Mouse (Mus musculus) liver, postnatal 0 days (tissue): Measurements from ENCODE around the gene Pcnx. TPM values are rescaled to one million over a fixed set of nuclear protein-coding genes. Genes with fewer than 3 reads are reported as not detected.
A peak's percentile ranks its signal among the peaks of the same experiment; 100 is the strongest.

Source experiments
- ATAC-seq: fragments of 200-750 bp; cut with Nextera tagmentation; 2 replicates; pipeline ENCODE4 v1.8.0; 2017; ENCODE audit warnings: mild to moderate bottlenecking, moderate library complexity
- DNase-seq: peaks from one replicate; pipeline ENCODE4 v3.0.0-alpha.2; 2016
- H3K27ac ChIP-seq: fragments of 300-500 bp; sonication (generic); 2 replicates; pipeline ENCODE4 v1.5.1; 2014; ENCODE audit warnings: antibody characterized with exemption, moderate library complexity, mild to moderate bottlenecking, low read depth
- H3K27me3 ChIP-seq: fragments of 300-500 bp; sonication (generic); 2 replicates; pipeline ENCODE4 v1.6.1; 2014; ENCODE audit warnings: low read length, control low read depth, mixed read lengths; ENCODE audit not compliant: insufficient read depth
- H3K36me3 ChIP-seq: fragments of 300-500 bp; sonication (generic); replicated peaks from 2 replicates; pipeline ENCODE4 v1.6.1; 2014; ENCODE audit warnings: mild to moderate bottlenecking, control low read depth, low read length, moderate library complexity, mixed read lengths; ENCODE audit not compliant: insufficient read depth
- H3K4me1 ChIP-seq: fragments of 300-500 bp; sonication (generic); 2 replicates; pipeline ENCODE4 v1.6.1; 2014; ENCODE audit warnings: antibody characterized with exemption, mild to moderate bottlenecking, control low read depth; ENCODE audit not compliant: insufficient read depth
- H3K4me2 ChIP-seq: fragments of 300-500 bp; sonication (generic); 2 replicates; pipeline ENCODE4 v1.6.1; 2014; ENCODE audit warnings: low read depth, mild to moderate bottlenecking, low read length, moderate library complexity, mixed read lengths
- H3K4me3 ChIP-seq: fragments of 300-500 bp; sonication (generic); 2 replicates; pipeline ENCODE4 v1.5.1; 2014; ENCODE audit warnings: low read depth, low read length
- H3K9ac ChIP-seq: fragments of 300-500 bp; sonication (generic); replicated peaks from 2 replicates; pipeline ENCODE4 v1.6.1; 2014; ENCODE audit warnings: mild to moderate bottlenecking, moderate library complexity
- H3K9me3 ChIP-seq: fragments of 300-500 bp; sonication (generic); 2 replicates; pipeline ENCODE4 v1.6.1; 2016; ENCODE audit warnings: mild to moderate bottlenecking, control low read depth, low read length, mixed read lengths
- CTCF ChIP-seq: sonication (generic); IDR thresholded peaks from 2 replicates; pipeline ENCODE4 v1.5.1; 2016; ENCODE audit warnings: antibody characterized with exemption, low read depth
- EP300 ChIP-seq: IDR thresholded peaks from 2 replicates; pipeline ENCODE4 v1.6.1; 2016; ENCODE audit warnings: antibody characterized with exemption, low read depth, mild to moderate bottlenecking
- whole genome bisulfite sequencing: fragments of 180-500 bp; shearing (Covaris S2); extraction: QIAGEN DNeasy Blood & Tissue Kit; methylation state at CpG from one replicate; pipeline ENCODE4 v1.1.7; 2014; ENCODE audit not compliant: insufficient replicate concordance; 5-methylcytosine and 5-hydroxymethylcytosine counted together
- polyA plus RNA-seq: library from polyadenylated mRNA; unstranded; fragments of >200 nt; fragmentation: Nextera tagmentation; extraction: Ambion mirVana; gene quantifications from 2 replicates; pipeline ENCODE4 v1.2.1, GENCODE M21; 2015

The Pcnx gene
- polyA plus RNA-seq, 1 experiment from 2014 or later: 2.4 TPM

DNA sequence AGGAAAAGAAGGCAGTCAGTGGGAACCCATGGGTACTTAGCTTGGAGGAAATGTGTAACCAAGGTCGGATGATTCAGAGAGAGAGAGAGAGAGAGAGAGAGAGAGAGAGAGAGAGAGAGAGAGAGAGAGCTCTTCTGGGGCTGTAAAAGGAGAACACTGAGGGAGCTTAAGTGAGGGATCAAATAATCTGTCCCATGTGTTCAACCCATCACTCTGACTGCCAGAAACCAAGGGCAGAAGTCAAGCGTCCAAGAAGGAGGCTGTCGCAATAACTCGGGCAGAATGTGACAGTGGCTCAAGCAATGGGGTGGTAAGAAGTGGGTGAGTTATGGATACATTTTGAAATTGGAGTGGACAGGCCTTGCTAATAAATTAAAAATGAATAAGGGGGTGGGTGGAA, 37.6 kb upstream of the Pcnx start:
- Histone ChIP-seq H3K4me2 (no peak overlapping the region), H3K9ac (no peak overlapping the region), H3K27me3 (no peaks in the 10 kb centered on the region), H3K4me3 (no peak overlapping the region), H3K36me3 (no peaks in the 10 kb centered on the region), H3K9me3 (no peaks in the 10 kb centered on the region), H3K27ac (no peak overlapping the region), H3K4me1 (no peaks in the 10 kb centered on the region)
- DNase-seq (no peak), ATAC-seq (no peak)
- no peak for TF ChIP-seq EP300
- no peak for TF ChIP-seq CTCF
- 62% methylated on average over 4 of the region's 4 CpGs for WGBS

DNA sequence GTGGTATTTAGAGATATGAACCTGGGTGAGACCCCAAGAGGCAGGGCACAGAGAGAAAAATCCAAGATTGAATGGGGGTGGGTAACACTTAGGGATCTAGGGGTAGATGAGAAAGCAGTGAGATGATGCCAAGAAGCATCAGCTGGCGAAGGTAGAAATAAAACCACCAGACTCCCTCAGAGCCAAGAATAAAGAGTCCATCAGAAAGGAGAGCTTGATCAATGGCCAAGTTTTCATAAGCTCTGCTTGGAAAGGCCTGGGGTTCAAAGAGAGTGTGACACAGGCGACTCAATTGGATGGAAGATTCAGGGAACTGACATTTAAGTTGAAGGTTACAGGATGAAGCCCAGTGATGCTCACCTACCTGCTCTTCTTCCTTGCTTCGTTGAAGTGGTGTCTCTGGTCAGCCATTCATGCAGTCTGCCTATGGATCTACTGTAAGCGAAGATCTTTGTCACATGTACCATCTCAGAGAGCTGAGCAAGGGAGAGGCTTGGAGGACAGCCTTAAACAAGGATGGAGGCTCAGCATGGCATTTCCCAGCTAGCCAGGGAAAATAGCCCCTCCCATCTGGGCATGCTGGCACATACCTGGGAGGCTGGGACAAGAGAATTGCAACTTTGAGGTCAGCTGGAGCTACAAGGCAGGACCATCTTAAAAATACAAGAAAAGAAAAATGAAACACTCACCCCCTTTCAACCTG, 36.9 kb upstream of the Pcnx start:
- H3K9ac ChIP-seq: no peak overlapping the region
- H3K27ac ChIP-seq: no peak overlapping the region
- ATAC-seq: no peak
- no peak overlapping the region for H3K4me2 ChIP-seq
- H3K9me3 ChIP-seq: no peaks in the 10 kb centered on the region
- TF ChIP-seq EP300 (no peak), CTCF (no peak)
- WGBS: 69% methylated on average over 4 of the region's 4 CpGs
- no peaks in the 10 kb centered on the region for H3K4me1 ChIP-seq
- no peaks in the 10 kb centered on the region for H3K36me3 ChIP-seq
- DNase-seq: no peak
- H3K4me3 ChIP-seq: no peak overlapping the region
- H3K27me3 ChIP-seq: no peaks in the 10 kb centered on the region

DNA sequence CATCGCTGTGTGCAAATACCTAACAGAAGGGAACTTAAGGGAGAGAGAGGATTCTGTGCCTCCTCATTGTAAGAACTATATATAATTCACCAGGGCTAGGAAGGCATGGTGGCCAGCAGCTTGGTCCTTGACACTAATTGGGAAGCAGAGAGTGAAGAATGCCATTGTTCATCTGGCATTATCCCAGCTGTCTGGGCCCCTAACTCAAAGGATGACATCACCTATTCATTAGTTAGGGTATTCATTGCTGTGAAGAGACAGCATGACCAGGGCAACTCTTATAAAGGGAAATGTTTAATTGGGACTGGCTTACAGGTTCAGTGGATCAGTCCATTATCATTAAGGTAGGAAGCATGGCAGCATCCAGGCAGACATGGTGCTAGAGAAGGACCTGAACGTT, 31.5 kb upstream of the Pcnx start:
- no peaks in the 10 kb centered on the region for H3K9me3 ChIP-seq
- H3K4me1 ChIP-seq: no peaks in the 10 kb centered on the region
- no peak overlapping the region for H3K27ac ChIP-seq
- no peaks in the 10 kb centered on the region for H3K27me3 ChIP-seq
- H3K9ac ChIP-seq: no peak overlapping the region
- no peak overlapping the region for H3K4me2 ChIP-seq
- TF ChIP-seq CTCF (no peak), EP300 (no peak)
- DNase-seq (no peak), ATAC-seq (no peak)
- WGBS: 79% methylated on average over 2 of the region's 2 CpGs
- H3K4me3 ChIP-seq: no peak overlapping the region
- H3K36me3 ChIP-seq: no peaks in the 10 kb centered on the region

DNA sequence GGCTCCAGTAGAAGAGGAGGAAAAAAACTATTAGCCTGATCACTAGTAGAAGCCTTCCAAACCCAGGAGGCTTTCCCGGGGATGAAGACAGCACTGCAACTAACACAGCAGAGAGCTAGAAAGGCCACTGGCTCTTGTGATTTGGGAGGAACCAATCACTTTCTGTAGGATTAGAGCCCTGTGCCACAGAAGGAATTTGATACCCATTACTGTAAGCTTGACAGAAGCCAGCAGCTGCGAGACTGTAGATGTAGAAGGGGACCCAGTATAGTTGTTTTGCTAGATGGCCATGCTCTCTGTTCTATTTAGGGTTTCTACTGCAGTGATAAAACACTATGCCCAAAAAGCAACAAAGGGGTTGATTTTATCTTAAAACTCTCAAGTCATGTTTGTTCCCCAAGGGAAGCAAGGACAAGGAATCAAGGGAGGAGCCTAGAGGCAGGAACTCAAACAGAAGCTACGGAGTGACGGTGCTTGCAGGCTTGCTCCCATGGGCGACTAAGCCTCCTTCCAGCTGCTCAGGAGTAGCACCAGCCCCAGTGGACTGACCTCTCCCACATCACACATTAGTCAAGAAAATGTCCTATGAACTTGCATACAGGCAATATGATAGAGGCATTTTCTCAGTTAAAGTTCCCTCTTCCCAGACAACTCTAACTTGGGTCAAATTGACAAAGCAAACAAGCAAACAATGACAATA, 27.6 kb upstream of the Pcnx start:
- ATAC-seq (no peak), DNase-seq (no peak)
- TF ChIP-seq EP300: no peak
- no peak for TF ChIP-seq CTCF
- Histone ChIP-seq H3K27ac (no peak overlapping the region), H3K4me1 (no peaks in the 10 kb centered on the region), H3K4me2 (no peak overlapping the region), H3K9ac (no peak overlapping the region), H3K4me3 (no peak overlapping the region), H3K36me3 (no peaks in the 10 kb centered on the region), H3K9me3 (no peaks in the 10 kb centered on the region), H3K27me3 (no peaks in the 10 kb centered on the region)
- 65% methylated on average over 5 of the region's 5 CpGs for WGBS

DNA sequence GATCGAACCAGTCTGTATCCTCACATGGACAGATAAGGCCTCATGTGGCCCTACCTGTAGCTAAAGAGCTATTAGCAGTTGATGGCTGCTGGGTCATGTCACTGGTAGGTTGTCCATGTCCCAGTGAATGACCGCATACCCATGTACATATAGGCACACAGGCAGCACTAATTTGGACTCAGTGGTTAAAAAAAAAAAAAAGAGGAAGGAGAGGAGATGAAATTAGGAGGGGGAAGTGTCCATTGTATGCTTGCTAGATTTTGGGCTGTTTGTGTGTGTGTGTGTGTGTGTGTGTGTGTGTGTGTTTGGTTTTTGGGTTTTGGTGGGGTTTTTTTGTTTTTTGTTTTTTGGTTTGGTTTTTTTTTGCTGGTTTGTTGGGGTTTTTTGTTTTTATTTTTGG, 26.7 kb upstream of the Pcnx start:
- DNase-seq: no peak

DNA sequence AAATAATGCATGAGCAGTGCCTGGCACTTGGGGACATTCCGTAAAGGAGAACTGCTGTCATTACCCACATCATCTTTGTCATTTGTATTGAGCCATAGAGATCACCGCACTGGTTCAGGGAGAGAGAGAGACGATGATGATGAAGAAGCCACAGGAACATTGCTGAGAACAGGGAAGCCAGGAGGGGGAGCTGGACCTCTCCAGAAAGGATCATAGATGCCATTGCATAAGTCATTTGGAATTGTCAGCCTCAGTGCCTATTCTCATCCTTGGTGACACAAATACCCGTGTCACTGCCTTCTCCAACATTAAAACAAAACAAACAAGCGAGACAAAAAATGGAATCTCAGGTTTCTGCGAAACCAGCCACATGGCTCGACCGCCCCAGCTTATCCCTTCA, 23.7 kb upstream of the Pcnx start:
- Histone ChIP-seq H3K4me3 (no peak overlapping the region), H3K27ac (no peak overlapping the region), H3K9me3 (no peaks in the 10 kb centered on the region), H3K9ac (no peak overlapping the region), H3K4me2 (no peak overlapping the region), H3K36me3 (no peaks in the 10 kb centered on the region), H3K27me3 (no peaks in the 10 kb centered on the region), H3K4me1 (no peaks in the 10 kb centered on the region)
- no peak for DNase-seq
- TF ChIP-seq EP300: no peak
- TF ChIP-seq CTCF: peak; percentile 33
- WGBS: 75% methylated on average over 8 of the region's 8 CpGs
- ATAC-seq: no peak

More for the DNA sequence above, 26.7 kb upstream of the Pcnx start:
- H3K27me3 ChIP-seq: no peaks in the 10 kb centered on the region
- 54% methylated on average over 2 of the region's 2 CpGs for WGBS
- no peak overlapping the region for H3K4me3 ChIP-seq
- H3K4me2 ChIP-seq: no peak overlapping the region
- TF ChIP-seq EP300 (no peak), CTCF (no peak)
- H3K36me3 ChIP-seq: no peaks in the 10 kb centered on the region
- no peaks in the 10 kb centered on the region for H3K4me1 ChIP-seq
- H3K9ac ChIP-seq: no peak overlapping the region
- no peaks in the 10 kb centered on the region for H3K9me3 ChIP-seq
- no peak overlapping the region for H3K27ac ChIP-seq
- ATAC-seq: no peak
